Mouse (Mus musculus) myocyte (in vitro differentiated cells): ENCODE results near the gene Bud31.

Source experiments
- MAX ChIP-seq: IDR thresholded peaks from one replicate; pipeline ENCODE4 v1.6.1; 2011; ENCODE audit warnings: low read depth, mild to moderate bottlenecking, control low read depth
- MYOG ChIP-seq, 3 experiments: IDR thresholded peaks; one replicate each; pipeline ENCODE4 v1.6.1; 2011; ENCODE audit warnings: control low read depth in 2 of 3, low read depth in 2 of 3, mild to moderate bottlenecking in 2 of 3; ENCODE audit not compliant: insufficient read length in 2 of 3, control insufficient read depth in 1 of 3, insufficient read depth in 1 of 3
- POLR2A ChIP-seq: IDR thresholded peaks from one replicate; pipeline ENCODE4 v1.6.1; 2011; ENCODE audit warnings: low read depth, mild to moderate bottlenecking, control low read depth, moderate library complexity; ENCODE audit not compliant: insufficient read length
- POLR2AphosphoS2 ChIP-seq: IDR thresholded peaks from one replicate; pipeline ENCODE4 v1.6.1; 2011; ENCODE audit warnings: low read depth, control low read depth; ENCODE audit not compliant: insufficient read length
- REST ChIP-seq: IDR thresholded peaks from one replicate; pipeline ENCODE4 v1.6.1; 2011; ENCODE audit warnings: mild to moderate bottlenecking, control low read depth, moderate library complexity; ENCODE audit not compliant: insufficient read depth, insufficient read length
- TCF12 ChIP-seq: IDR thresholded peaks from one replicate; pipeline ENCODE4 v1.6.1; 2011; ENCODE audit warnings: mild to moderate bottlenecking, control low read depth; ENCODE audit not compliant: poor library complexity, insufficient read depth, severe bottlenecking
- USF1 ChIP-seq: IDR thresholded peaks from one replicate; pipeline ENCODE4 v1.6.1; 2011; ENCODE audit warnings: low read depth, mild to moderate bottlenecking, control low read depth, moderate library complexity

- TF ChIP-seq POLR2AphosphoS2, result no peak
- TF ChIP-seq MAX, result no peak
- no peak for TF ChIP-seq POLR2A
- no peak for TF ChIP-seq MYOG (IDR thresholded peaks at IDR 0.05; ENCODE audit: control insufficient read depth in 1 of 3, insufficient read depth in 1 of 3, insufficient read length in 2 of 3, low read depth in 2 of 3)
- TF ChIP-seq USF1, result no peak
- TF ChIP-seq TCF12, result no peak
- no peak for TF ChIP-seq REST
These were observed 45.1 kb downstream of the Bud31 start for GRCm38 (mm10) chr5:145185244-145185643.
